Mouse (Mus musculus) limb, embryonic 14.5 days (tissue): ENCODE measurements around the gene Ppp4r2. TPM values are rescaled to one million over a fixed set of nuclear protein-coding genes. Genes with fewer than 3 reads are reported as not detected.

Experiments used
- ATAC-seq: fragments of 200-750 bp; cut with Nextera tagmentation; 2 replicates; pipeline ENCODE4 v1.8.0; 2017; ENCODE audit warnings: low read depth, moderate number of reproducible peaks, moderate TSS enrichment; ENCODE audit not compliant: low FRiP score
- DNase-seq: peaks from one replicate; pipeline ENCODE4 v3.0.0-alpha.2; 2015; ENCODE audit warnings: low spot score
- H3K27ac ChIP-seq: fragments of 300-500 bp; sonication (generic); replicated peaks from 2 replicates; pipeline ENCODE4 v1.5.1; 2014; ENCODE audit warnings: low read depth, mild to moderate bottlenecking, low read length, moderate library complexity, mixed read lengths
- H3K27me3 ChIP-seq: fragments of 300-500 bp; sonication (generic); 2 replicates; pipeline ENCODE4 v1.6.1; 2014; ENCODE audit warnings: low read length, mixed read lengths; ENCODE audit not compliant: control insufficient read depth, insufficient read depth
- H3K36me3 ChIP-seq: fragments of 300-500 bp; sonication (generic); 2 replicates; pipeline ENCODE4 v1.6.1; 2014; ENCODE audit warnings: mild to moderate bottlenecking, low read length, moderate library complexity, mixed read lengths; ENCODE audit not compliant: control insufficient read depth, insufficient read depth
- H3K4me1 ChIP-seq: fragments of 300-500 bp; sonication (generic); 2 replicates; pipeline ENCODE4 v1.6.1; 2014; ENCODE audit warnings: antibody characterized with exemption, low read length, mixed read lengths; ENCODE audit not compliant: control insufficient read depth, insufficient read depth
- H3K4me2 ChIP-seq: fragments of 300-500 bp; sonication (generic); replicated peaks from 2 replicates; pipeline ENCODE4 v1.6.1; 2014; ENCODE audit warnings: low read depth, mild to moderate bottlenecking, low read length, moderate library complexity; ENCODE audit not compliant: severe bottlenecking
- H3K4me3 ChIP-seq: fragments of 300-500 bp; sonication (generic); replicated peaks from 2 replicates; pipeline ENCODE4 v1.5.1; 2014; ENCODE audit warnings: low read length
- H3K9ac ChIP-seq: fragments of 300-500 bp; sonication (generic); 2 replicates; pipeline ENCODE4 v1.6.1; 2014; ENCODE audit warnings: mild to moderate bottlenecking, low read depth, low read length, moderate library complexity; ENCODE audit not compliant: severe bottlenecking
- H3K9me3 ChIP-seq: fragments of 300-500 bp; sonication (generic); 2 replicates; pipeline ENCODE4 v1.6.1; 2016; ENCODE audit warnings: low read length; ENCODE audit not compliant: control insufficient read depth
- POLR2A ChIP-seq: fragments of 200-500 bp; IDR thresholded peaks from 2 replicates; pipeline ENCODE4 v1.8.0; 2012; ENCODE audit warnings: inconsistent platforms, mild to moderate bottlenecking, moderate library complexity, borderline replicate concordance; ENCODE audit not compliant: insufficient read depth, insufficient read length; ENCODE audit errors: extremely low read depth
- WGBS: fragments of 180-500 bp; shearing (Covaris S2); extraction: QIAGEN DNeasy Blood & Tissue Kit; methylation state at CpG from one replicate; pipeline ENCODE4 v1.1.7; 2014; 5-methylcytosine and 5-hydroxymethylcytosine counted together
- polyA plus RNA-seq, 2 experiments: library from polyadenylated mRNA; depleted of rRNA in 1 of 2; stranded (reverse) in 1 of 2; unstranded in 1 of 2; fragments of >200 nt; fragmentation: Nextera tagmentation in 1 of 2; extraction: Ambion mirVana in 1 of 2; gene quantifications; 2 replicates each; pipeline versions ENCODE4 v1.2.1 to v1.2.3; 2012 to 2014

The Ppp4r2 gene
- polyA plus RNA-seq, 2 experiments, result 34.5 to 44.2 TPM

DNA sequence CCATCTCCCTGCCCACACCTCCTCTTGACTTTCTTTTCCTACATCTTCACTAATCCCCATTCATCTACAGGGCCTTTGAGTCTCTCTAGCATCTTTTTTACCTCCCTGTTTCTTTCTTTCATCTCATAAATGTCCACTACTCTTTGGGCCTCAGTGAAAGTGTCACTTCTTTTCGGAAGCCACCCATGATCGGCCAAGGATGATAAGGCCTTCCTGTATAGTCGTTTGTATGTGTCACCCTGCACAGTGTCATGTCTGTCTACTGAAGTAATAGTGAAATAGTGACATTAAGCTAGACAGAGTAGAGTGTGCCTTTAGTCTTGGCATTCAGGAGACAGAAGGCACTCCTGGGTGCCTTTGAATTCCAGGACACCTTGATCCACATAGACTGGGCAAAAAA, 21.7 kb upstream of the Ppp4r2 start:
- H3K4me1 ChIP-seq, result no peaks in the 10 kb centered on the region
- no peak overlapping the region for H3K9ac ChIP-seq
- no peak for DNase-seq
- H3K4me2 ChIP-seq, result no peak overlapping the region
- H3K27me3 ChIP-seq, result no peaks in the 10 kb centered on the region
- no peak overlapping the region for H3K4me3 ChIP-seq
- no peak for TF ChIP-seq POLR2A
- H3K36me3 ChIP-seq, result 0 out of 2 replicates have a peak, but pooled peaks cover 4% of the 10 kb centered on the region
- WGBS, result 89% methylated on average over 3 of the region's 3 CpGs
- no peak for ATAC-seq
- no peaks in the 10 kb centered on the region for H3K9me3 ChIP-seq
- no peak overlapping the region for H3K27ac ChIP-seq

DNA sequence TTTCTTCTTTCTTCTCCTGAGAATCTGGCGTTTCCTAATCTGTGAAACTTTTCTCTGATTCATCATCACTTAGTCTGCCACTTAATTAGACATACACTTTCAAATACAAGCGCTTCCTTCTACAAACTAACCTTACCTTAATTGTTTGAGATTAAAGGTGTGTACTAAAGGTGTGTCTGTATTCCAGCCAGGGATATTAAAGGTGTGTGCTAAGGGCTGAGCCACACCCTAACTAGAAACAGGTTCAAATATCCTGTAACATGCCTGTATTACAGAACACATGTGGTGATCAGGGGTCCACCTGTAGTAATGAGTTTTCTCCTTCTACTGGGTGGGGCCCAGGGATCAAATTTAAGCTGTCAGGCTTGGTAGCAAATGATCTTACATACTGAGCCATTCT, 12.1 kb upstream of the Ppp4r2 start:
- ATAC-seq, result no peak
- H3K4me1 ChIP-seq, result no peaks in the 10 kb centered on the region
- no peaks in the 10 kb centered on the region for H3K36me3 ChIP-seq
- no peak for DNase-seq
- WGBS, result 74% methylated on average over 2 of the region's 2 CpGs
- no peak overlapping the region for H3K27ac ChIP-seq
- H3K4me3 ChIP-seq, result no peak overlapping the region
- H3K4me2 ChIP-seq, result no peak overlapping the region
- no peaks in the 10 kb centered on the region for H3K27me3 ChIP-seq
- no peak for TF ChIP-seq POLR2A
- no peaks in the 10 kb centered on the region for H3K9me3 ChIP-seq
- H3K9ac ChIP-seq, result no peak overlapping the region

DNA sequence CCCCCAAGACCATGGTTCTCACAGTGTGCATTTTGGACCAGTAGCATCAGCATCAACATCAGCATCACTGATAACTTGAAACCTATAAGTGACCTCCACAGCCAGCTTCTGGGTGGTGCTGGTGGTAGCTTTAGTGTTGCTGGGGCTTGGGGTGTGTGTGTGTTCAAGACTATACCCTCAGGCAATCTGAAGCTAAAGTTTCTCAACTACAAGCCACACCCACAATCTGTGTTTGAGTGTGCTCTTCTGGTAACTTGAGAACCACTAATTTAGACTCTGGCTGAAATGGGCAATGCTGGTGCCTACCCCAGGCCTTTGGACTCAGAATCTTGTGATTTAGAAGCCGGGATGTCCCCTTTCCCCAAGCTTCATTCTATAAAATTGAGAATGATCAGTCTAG, 10.1 kb upstream of the Ppp4r2 start:
- H3K4me3 ChIP-seq, result no peak overlapping the region
- no peaks in the 10 kb centered on the region for H3K4me1 ChIP-seq
- no peak for TF ChIP-seq POLR2A
- H3K27ac ChIP-seq, result no peak overlapping the region
- H3K9me3 ChIP-seq, result no peaks in the 10 kb centered on the region
- DNase-seq (no peak), ATAC-seq (no peak)
- H3K9ac ChIP-seq, result no peak overlapping the region
- no peak overlapping the region for H3K4me2 ChIP-seq
- no peaks in the 10 kb centered on the region for H3K36me3 ChIP-seq
- no peaks in the 10 kb centered on the region for H3K27me3 ChIP-seq
- WGBS, result 73% methylated on average over 1 of the region's 1 CpGs

DNA sequence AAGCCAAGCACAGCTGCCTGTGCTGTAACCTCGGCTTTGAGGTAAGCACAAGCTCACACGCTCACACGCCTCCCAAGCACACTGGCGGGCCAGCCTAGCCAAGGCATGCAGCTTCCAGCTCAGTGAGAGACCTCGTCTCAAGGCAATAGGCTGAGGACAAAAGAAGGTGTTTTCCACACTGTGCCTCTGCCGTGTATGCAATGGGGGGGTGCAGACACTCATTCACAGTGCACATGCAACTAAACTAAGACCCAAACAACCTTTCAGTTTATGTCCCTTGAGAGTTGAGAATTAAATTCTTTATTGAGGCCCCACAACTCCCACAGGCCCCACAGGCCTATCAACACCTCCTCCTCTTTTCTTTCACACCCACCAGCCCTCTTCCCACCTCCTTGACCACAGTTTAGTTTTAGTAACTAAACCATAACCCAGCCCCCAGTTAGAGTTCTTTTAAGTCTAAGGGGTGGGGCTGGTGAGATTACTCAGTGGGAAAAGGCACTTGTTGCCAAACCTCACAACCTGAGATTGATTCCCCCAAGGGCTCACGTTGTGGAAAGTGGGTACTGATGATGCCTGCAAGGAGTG, 8.9 kb upstream of the Ppp4r2 start:
- TF ChIP-seq POLR2A, result no peak
- 43% methylated on average over 7 of the region's 7 CpGs for WGBS

DNA sequence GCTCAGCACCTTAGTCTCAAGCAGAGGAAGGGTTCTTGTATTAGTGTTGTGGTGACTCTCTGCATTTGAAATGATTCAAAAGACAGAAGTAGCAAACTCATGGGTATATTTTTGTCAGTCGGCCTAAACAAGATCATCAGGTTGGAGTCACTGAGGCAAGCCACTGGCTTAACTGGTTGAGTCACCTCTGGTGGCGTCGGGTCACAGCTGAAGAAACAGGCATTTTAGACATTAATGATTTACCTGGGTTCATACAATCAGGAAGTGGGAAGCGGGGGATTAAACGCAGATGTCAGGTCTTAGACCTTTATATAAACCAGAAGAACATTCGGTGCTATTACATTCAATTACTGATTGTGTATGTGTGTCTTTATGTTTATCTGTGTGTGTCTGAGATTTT, 7.4 kb upstream of the Ppp4r2 start:
- no peaks in the 10 kb centered on the region for H3K36me3 ChIP-seq
- H3K9ac ChIP-seq, result no peak overlapping the region
- no peaks in the 10 kb centered on the region for H3K4me1 ChIP-seq
- H3K4me3 ChIP-seq, result no peak overlapping the region
- no peak overlapping the region for H3K4me2 ChIP-seq
- 71% methylated on average over 6 of the region's 6 CpGs for WGBS
- no peaks in the 10 kb centered on the region for H3K9me3 ChIP-seq
- H3K27me3 ChIP-seq, result no peaks in the 10 kb centered on the region
- no peak for TF ChIP-seq POLR2A
- H3K27ac ChIP-seq, result no peak overlapping the region
- no peak for DNase-seq
- no peak for ATAC-seq

More for the DNA sequence above, 8.9 kb upstream of the Ppp4r2 start:
- no peaks in the 10 kb centered on the region for H3K4me1 ChIP-seq
- no peaks in the 10 kb centered on the region for H3K9me3 ChIP-seq
- DNase-seq (no peak), ATAC-seq (no peak)
- no peak overlapping the region for H3K4me2 ChIP-seq
- no peak overlapping the region for H3K4me3 ChIP-seq
- no peaks in the 10 kb centered on the region for H3K36me3 ChIP-seq
- H3K9ac ChIP-seq, result no peak overlapping the region
- no peaks in the 10 kb centered on the region for H3K27me3 ChIP-seq
- H3K27ac ChIP-seq, result no peak overlapping the region

DNA sequence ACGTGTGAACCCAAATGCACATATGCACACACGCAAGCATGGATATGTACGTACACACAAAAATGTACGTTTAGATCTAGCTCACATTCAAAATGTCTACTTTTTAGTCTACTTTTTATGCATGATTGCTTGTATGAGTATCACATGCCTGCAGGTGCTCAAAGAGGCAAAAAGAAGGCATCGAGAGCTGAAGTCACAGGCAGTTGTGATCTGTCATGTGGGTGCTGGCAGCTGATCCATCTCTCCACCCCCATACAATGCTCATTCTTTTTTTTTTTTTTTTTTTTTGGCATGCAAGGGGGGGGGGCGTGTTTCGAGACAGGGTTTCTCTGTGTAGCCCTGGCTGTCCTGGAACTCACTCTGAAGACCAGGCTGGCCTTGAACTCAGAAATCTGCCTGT, 4.9 kb upstream of the Ppp4r2 start:
- H3K4me3 ChIP-seq, result no peak overlapping the region
- H3K4me1 ChIP-seq, result no peaks in the 10 kb centered on the region
- no peaks in the 10 kb centered on the region for H3K27me3 ChIP-seq
- no peak overlapping the region for H3K9ac ChIP-seq
- no peaks in the 10 kb centered on the region for H3K36me3 ChIP-seq
- H3K9me3 ChIP-seq, result no peaks in the 10 kb centered on the region
- DNase-seq, result no peak
- 93% methylated on average over 7 of the region's 7 CpGs for WGBS
- H3K4me2 ChIP-seq, result no peak overlapping the region
- no peak for ATAC-seq
- no peak for TF ChIP-seq POLR2A
- H3K27ac ChIP-seq, result no peak overlapping the region
